Mouse (Mus musculus) C2C12 (cell line): Measurements from ENCODE around the gene Dpp7. TPM values are rescaled to one million over a fixed set of nuclear protein-coding genes. Genes with fewer than 3 reads are reported as not detected.

Source experiments
- H3K27me3 ChIP-seq: one replicate; pipeline ENCODE4 v1.6.1; 2011; ENCODE audit not compliant: control insufficient read depth, insufficient read depth, insufficient read length
- H3K36me3 ChIP-seq: one replicate; pipeline ENCODE4 v1.6.1; 2011; ENCODE audit not compliant: control insufficient read depth, insufficient read depth
- H3K4me3 ChIP-seq: one replicate; pipeline ENCODE4 v1.5.1; 2011; ENCODE audit warnings: mild to moderate bottlenecking, control low read depth; ENCODE audit not compliant: poor library complexity, insufficient read depth, severe bottlenecking
- H3K79me2 ChIP-seq: one replicate; pipeline ENCODE4 v1.6.1; 2011; ENCODE audit not compliant: control insufficient read depth, insufficient read depth
- H3K79me3 ChIP-seq: one replicate; pipeline ENCODE4 v1.6.1; 2011; ENCODE audit warnings: low read depth, control low read depth
- H3ac ChIP-seq: one replicate; pipeline ENCODE3; 2011; ENCODE audit warnings: low read depth; ENCODE audit not compliant: control insufficient read depth, insufficient read length
- CEBPB ChIP-seq: IDR thresholded peaks from one replicate; pipeline ENCODE4 v1.6.1; 2011; ENCODE audit warnings: low read depth, mild to moderate bottlenecking, control low read depth, moderate library complexity
- CTCF ChIP-seq: IDR thresholded peaks from one replicate; pipeline ENCODE4 v1.5.1; 2011; ENCODE audit not compliant: control insufficient read depth, insufficient read depth, insufficient read length
- FOSL1 ChIP-seq: IDR thresholded peaks from one replicate; pipeline ENCODE4 v1.8.0; 2011; ENCODE audit warnings: mild to moderate bottlenecking, low read length; ENCODE audit not compliant: poor library complexity, insufficient read depth, severe bottlenecking
- MAX ChIP-seq: IDR thresholded peaks from one replicate; pipeline ENCODE4 v1.6.1; 2011; ENCODE audit warnings: mild to moderate bottlenecking, control low read depth
- MYOD1 ChIP-seq: IDR thresholded peaks from one replicate; pipeline ENCODE4 v1.6.1; 2011; ENCODE audit warnings: low read depth; ENCODE audit not compliant: control insufficient read depth, insufficient read length
- MYOG ChIP-seq: IDR thresholded peaks from one replicate; pipeline ENCODE4 v1.6.1; 2011; ENCODE audit not compliant: control insufficient read depth, insufficient read length; ENCODE audit errors: extremely low read depth
- USF1 ChIP-seq: IDR thresholded peaks from one replicate; pipeline ENCODE4 v1.6.1; 2011; ENCODE audit warnings: low read depth, mild to moderate bottlenecking, control low read depth, moderate library complexity
- polyA plus RNA-seq: library from polyadenylated mRNA; unstranded; fragments of >200 nt; fragmentation: generic; extraction: Trizol; gene quantifications from one replicate; pipeline ENCODE4 v1.2.1, GENCODE M21; 2012; ENCODE audit warnings: missing spikeins

Dpp7 gene
- polyA plus RNA-seq, 1 experiment, result 22.4 TPM

DNA sequence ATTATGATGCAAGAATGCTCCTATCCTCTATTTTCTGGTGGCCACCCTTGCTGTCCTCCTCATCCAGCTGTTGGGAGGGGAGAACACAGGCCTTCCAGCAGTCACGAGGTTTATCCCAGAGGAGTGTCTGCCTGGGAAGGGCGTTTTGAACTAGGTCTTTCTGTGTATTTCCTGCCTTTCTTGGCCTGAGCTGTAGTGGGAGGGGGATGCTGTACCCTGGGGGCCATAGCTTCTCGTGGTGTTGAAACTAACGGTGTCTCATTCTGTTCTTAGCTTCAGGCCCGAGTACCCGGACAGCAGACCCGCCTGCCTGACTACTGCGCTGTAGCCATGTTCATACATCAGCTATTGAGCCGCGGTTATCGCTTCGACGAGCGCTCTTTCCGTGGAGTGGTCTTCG lies 44.1 kb upstream of the Dpp7 start:
- Histone ChIP-seq H3ac (no peak overlapping the region), H3K4me3 (no peak overlapping the region), H3K79me3 (no peaks in the 10 kb centered on the region), H3K36me3 (no peaks in the 10 kb centered on the region), H3K27me3 (peaks cover 49% of the 10 kb centered on the region), H3K79me2 (peaks cover 14% of the 10 kb centered on the region)
- TF ChIP-seq USF1 (no peak), MAX (no peak), CEBPB (no peak), MYOD1 (no peak), CTCF (no peak), MYOG (no peak), FOSL1 (no peak)

DNA sequence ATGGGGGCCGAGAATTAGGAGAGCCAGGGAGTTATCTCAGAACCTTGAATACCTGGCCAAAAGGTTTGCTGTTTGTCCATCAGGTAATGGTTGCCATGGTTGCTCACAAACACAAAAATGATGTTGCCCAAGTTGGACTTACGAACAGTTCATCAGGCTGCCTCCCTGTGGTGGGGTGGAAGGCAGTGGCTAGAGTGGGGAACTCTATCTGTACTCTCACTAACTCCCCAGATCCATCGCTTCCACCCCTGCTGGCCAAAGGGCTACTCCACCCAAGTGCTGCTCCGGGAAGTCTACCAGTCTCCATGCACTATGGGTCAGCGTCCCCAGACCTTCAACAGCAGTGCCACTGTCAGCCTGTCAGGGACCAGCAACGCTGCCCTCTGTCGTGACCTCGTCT lies 42.9 kb upstream of the Dpp7 start, which contains the start of gene Npdc1:
Gene Npdc1 (plus strand): TSS at position 301 of the 400 bp plus-strand sequence.
- no peak within 1 kb of the TSS for H3K4me3 ChIP-seq
- no peak for TF ChIP-seq CTCF
- TF ChIP-seq MYOG, result no peak
- no peaks in the 10 kb centered on the region for H3K36me3 ChIP-seq
- peaks cover 56% of the 10 kb centered on the region for H3K27me3 ChIP-seq
- H3ac ChIP-seq, result no peak within 1 kb of the TSS
- peaks cover 7% of the 10 kb centered on the region for H3K79me2 ChIP-seq
- no peaks in the 10 kb centered on the region for H3K79me3 ChIP-seq

DNA sequence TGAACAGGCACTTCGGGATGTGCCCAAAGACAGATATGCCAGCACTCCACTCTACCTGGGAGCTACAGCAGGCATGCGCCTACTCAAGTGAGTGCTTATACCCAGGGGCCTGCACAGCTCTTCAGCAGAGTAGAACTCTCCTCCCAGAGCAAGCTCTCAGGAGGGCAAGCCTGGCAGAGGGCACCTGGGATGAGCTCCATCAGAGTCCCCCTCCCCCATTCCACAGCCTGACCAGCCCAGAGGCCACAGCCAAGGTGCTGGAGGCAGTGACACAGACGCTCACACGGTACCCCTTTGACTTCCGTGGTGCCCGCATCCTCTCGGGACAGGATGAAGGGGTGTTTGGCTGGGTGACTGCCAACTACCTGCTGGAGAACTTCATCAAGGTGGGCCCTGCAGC lies 41.9 kb upstream of the Dpp7 start:
- Histone ChIP-seq H3K27me3 (peaks cover 56% of the 10 kb centered on the region), H3ac (no peak overlapping the region), H3K36me3 (no peaks in the 10 kb centered on the region), H3K4me3 (no peak overlapping the region), H3K79me3 (no peaks in the 10 kb centered on the region), H3K79me2 (no peaks in the 10 kb centered on the region)
- no peak for TF ChIP-seq CTCF
- no peak for TF ChIP-seq USF1
- no peak for TF ChIP-seq MYOD1
- TF ChIP-seq MAX, result no peak
- no peak for TF ChIP-seq FOSL1
- no peak for TF ChIP-seq CEBPB
- TF ChIP-seq MYOG, result no peak

DNA sequence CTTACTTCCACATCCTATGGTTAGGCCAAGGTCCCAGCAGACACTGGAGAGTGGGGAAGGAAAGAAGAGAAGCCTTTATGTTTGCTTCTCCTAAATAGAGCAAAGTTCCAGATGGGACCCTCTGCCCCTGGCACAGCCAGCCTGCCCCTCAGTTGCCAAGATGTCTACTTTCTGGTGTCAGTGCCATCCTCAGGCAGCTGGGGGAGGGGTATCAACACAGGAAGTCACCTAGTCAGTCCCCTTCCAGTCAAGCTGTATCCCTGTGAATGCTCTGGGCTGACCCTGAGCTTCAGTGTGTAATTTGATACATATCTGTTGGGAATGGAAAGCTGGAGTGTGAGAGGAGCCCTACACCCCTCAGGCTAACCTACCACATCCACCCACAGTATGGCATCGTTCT lies 40.9 kb upstream of the Dpp7 start:
- H3K27me3 ChIP-seq, result peaks cover 61% of the 10 kb centered on the region
- no peaks in the 10 kb centered on the region for H3K79me3 ChIP-seq
- H3K4me3 ChIP-seq, result no peak overlapping the region
- no peaks in the 10 kb centered on the region for H3K36me3 ChIP-seq
- H3K79me2 ChIP-seq, result no peaks in the 10 kb centered on the region
- no peak for TF ChIP-seq MYOG
- TF ChIP-seq FOSL1, result no peak
- no peak for TF ChIP-seq CEBPB
- TF ChIP-seq CTCF, result no peak
- no peak for TF ChIP-seq MYOD1
- TF ChIP-seq MAX, result no peak
- TF ChIP-seq USF1, result no peak
- no peak overlapping the region for H3ac ChIP-seq

DNA sequence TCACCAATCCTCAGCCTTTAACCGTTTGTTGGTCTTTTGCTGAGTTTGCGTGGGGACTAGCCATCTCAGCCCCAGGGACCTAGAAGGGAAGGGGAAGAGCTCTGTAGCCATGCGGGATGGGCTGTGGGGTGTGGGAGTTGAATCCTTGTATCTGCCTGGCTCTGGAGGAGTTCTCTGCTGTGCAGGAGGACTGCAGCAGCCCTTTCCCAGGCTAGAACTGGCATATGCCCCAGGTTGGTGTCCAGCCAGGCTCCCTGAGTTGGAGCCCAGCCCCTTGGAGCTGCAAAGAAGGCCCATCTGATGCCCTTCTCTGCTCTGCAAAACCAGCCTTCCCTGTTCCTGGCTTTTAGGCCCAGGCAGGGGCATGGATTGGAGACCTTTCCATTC lies 40.4 kb upstream of the Dpp7 start:
- Histone ChIP-seq H3K4me3 (no peak overlapping the region), H3K79me2 (no peaks in the 10 kb centered on the region), H3K79me3 (no peaks in the 10 kb centered on the region), H3ac (no peak overlapping the region), H3K27me3 (peaks cover 61% of the 10 kb centered on the region), H3K36me3 (no peaks in the 10 kb centered on the region)
- TF ChIP-seq MYOD1, result no peak
- TF ChIP-seq USF1, result no peak
- TF ChIP-seq CTCF, result no peak
- TF ChIP-seq CEBPB, result no peak
- no peak for TF ChIP-seq MAX
- no peak for TF ChIP-seq FOSL1
- no peak for TF ChIP-seq MYOG
